Mouse (Mus musculus): ENCODE results near the gene Pafah1b3. TPM values are rescaled to one million over a fixed set of nuclear protein-coding genes. Genes with fewer than 3 reads are reported as not detected.

Pafah1b3 gene
- polyA plus RNA-seq, 1 experiment from 2014 or later: 287 TPM

- no peak overlapping the region for H3K4me3 ChIP-seq (ENCODE audit: low read depth, low read length)
- peaks cover 10% of the 10 kb centered on the region for H3K36me3 ChIP-seq (replicated peaks; ENCODE audit: control insufficient read depth, insufficient read depth, low read depth, low read length)
Observed at GRCm38 (mm10) chr7:25246079-25246758, 51.6 kb downstream of the Pafah1b3 start.

More at GRCm38 (mm10) chr7:25246079-25246758, 51.6 kb downstream of the Pafah1b3 start:
- ATAC-seq (replicated peaks; ENCODE audit: insufficient number of reproducible peaks, low FRiP score, low TSS enrichment, low read depth) (no peak), DNase-seq (ENCODE audit: low spot score) (no peak)
- Histone ChIP-seq H3K9ac (replicated peaks; ENCODE audit: low read length) (peak overlapping the region; percentile 5), H3K27me3 (ENCODE audit: control insufficient read depth, insufficient read depth, low read length) (no peaks in the 10 kb centered on the region), H3K9me3 (replicated peaks; ENCODE audit: control insufficient read depth, low read length) (no peaks in the 10 kb centered on the region), H3K4me2 (ENCODE audit: low read depth, low read length) (peak overlapping the region; percentile 95), H3K4me1 (ENCODE audit: control insufficient read depth, insufficient read depth, low read length) (peaks cover 14% of the 10 kb centered on the region), H3K27ac (replicated peaks; ENCODE audit: low read depth, low read length) (peak overlapping the region; percentile 48; the same call in 1 of the 2 replicates)
- WGBS: 61% methylated on average over 20 of the region's 20 CpGs

Other genes with a start within 250 kb of the Pafah1b3 start
- 5.7 and 7.5 TPM in 2 replicates for gene Grik5, start 225.6 kb downstream of the Pafah1b3 start, polyA plus RNA-seq (2014; fragmentation: Nextera tagmentation; extraction: Ambion mirVana)
- gene Zfp574, start 225.4 kb downstream of the Pafah1b3 start, polyA plus RNA-seq (2014; fragmentation: Nextera tagmentation; extraction: Ambion mirVana): 17.2 and 22.0 TPM in 2 replicates
- 4.2 and 9.8 TPM in 2 replicates for gene Pou2f2, start 118.3 kb downstream of the Pafah1b3 start, polyA plus RNA-seq (2014; fragmentation: Nextera tagmentation; extraction: Ambion mirVana)
- gene Dedd2, start 77.4 kb downstream of the Pafah1b3 start, polyA plus RNA-seq (2014; fragmentation: Nextera tagmentation; extraction: Ambion mirVana): 7.7 and 7.9 TPM in 2 replicates
- gene Zfp526, start 76.6 kb downstream of the Pafah1b3 start, polyA plus RNA-seq (2014; fragmentation: Nextera tagmentation; extraction: Ambion mirVana): 2.5 and 3.5 TPM in 2 replicates
- 12.6 and 15.7 TPM in 2 replicates for gene Gsk3a, start 60.1 kb downstream of the Pafah1b3 start, polyA plus RNA-seq (2014; fragmentation: Nextera tagmentation; extraction: Ambion mirVana)
- gene Erf, start 47.2 kb downstream of the Pafah1b3 start, polyA plus RNA-seq (2014; fragmentation: Nextera tagmentation; extraction: Ambion mirVana): 19.4 and 22.6 TPM in 2 replicates
- 26.6 and 27.0 TPM in 2 replicates for gene Cic, start 30.3 kb downstream of the Pafah1b3 start, polyA plus RNA-seq (2014; fragmentation: Nextera tagmentation; extraction: Ambion mirVana)
- gene Prr19, start 3.4 kb upstream of the Pafah1b3 start, polyA plus RNA-seq (2014; fragmentation: Nextera tagmentation; extraction: Ambion mirVana): 1.6 TPM in 2 replicates
- 0.91 and 1.3 TPM in 2 replicates for gene Tmem145, start 8.1 kb upstream of the Pafah1b3 start, polyA plus RNA-seq (2014; fragmentation: Nextera tagmentation; extraction: Ambion mirVana)
- gene Megf8, start 19.2 kb upstream of the Pafah1b3 start, polyA plus RNA-seq (2014; fragmentation: Nextera tagmentation; extraction: Ambion mirVana): 8.7 and 10.8 TPM in 2 replicates
- gene Cnfn, start 71.7 kb upstream of the Pafah1b3 start, polyA plus RNA-seq (2014; fragmentation: Nextera tagmentation; extraction: Ambion mirVana): 0.60 TPM in 1 of 2 replicates, not detected in the other
- 2.9 and 3.6 TPM in 2 replicates for gene Lipe, start 100.7 kb upstream of the Pafah1b3 start, polyA plus RNA-seq (2014; fragmentation: Nextera tagmentation; extraction: Ambion mirVana)
- gene Cxcl17, start 114.9 kb upstream of the Pafah1b3 start, polyA plus RNA-seq (2014; fragmentation: Nextera tagmentation; extraction: Ambion mirVana): not detected in 2 replicates
- gene Ceacam1, start 179.6 kb upstream of the Pafah1b3 start, polyA plus RNA-seq (2014; fragmentation: Nextera tagmentation; extraction: Ambion mirVana): 1.1 and 1.3 TPM in 2 replicates
- gene Ceacam2, start 241.9 kb upstream of the Pafah1b3 start, polyA plus RNA-seq (2014; fragmentation: Nextera tagmentation; extraction: Ambion mirVana): not detected in 2 replicates

Data from embryonic facial prominence, embryonic 11.5 days (tissue).